Mouse (Mus musculus) lung, postnatal 0 days (tissue): Measurements from ENCODE around the gene Ruvbl1.

Experiments
- CTCF ChIP-seq: IDR thresholded peaks from 2 replicates; pipeline ENCODE4 v1.5.1; 2016; ENCODE audit warnings: antibody characterized with exemption, mild to moderate bottlenecking
- EP300 ChIP-seq: IDR thresholded peaks from 2 replicates; pipeline ENCODE4 v1.6.1; 2016; ENCODE audit warnings: antibody characterized with exemption, mild to moderate bottlenecking, control low read depth

DNA sequence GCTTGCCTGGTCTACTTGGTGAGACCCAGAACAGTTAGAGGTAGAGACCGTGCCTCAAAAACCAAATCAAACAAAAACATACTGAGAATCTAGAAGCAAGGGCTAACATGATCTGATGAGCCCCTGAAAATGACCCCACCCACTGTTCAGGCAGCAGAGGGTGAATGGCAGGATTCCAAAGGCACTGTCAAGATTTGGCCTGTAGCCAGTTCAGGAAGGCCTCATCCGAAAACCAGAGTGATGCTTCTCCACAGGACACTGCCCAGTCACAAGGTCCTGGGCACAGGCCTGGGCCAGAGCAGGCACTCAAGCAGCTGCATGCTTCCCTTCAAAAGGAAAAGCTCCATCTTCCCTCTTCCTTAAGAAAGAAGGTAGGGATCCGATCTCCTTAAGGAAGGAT, 21.8 kb upstream of the Ruvbl1 start:
- TF ChIP-seq CTCF (no peak), EP300 (no peak)
